Mouse (Mus musculus): Measurements from ENCODE around the gene Nmnat3. TPM values are rescaled to one million over a fixed set of nuclear protein-coding genes. Genes with fewer than 3 reads are reported as not detected.

The Nmnat3 gene
- polyA plus RNA-seq, 1 experiment from 2014 or later = 1.8 TPM

DNA sequence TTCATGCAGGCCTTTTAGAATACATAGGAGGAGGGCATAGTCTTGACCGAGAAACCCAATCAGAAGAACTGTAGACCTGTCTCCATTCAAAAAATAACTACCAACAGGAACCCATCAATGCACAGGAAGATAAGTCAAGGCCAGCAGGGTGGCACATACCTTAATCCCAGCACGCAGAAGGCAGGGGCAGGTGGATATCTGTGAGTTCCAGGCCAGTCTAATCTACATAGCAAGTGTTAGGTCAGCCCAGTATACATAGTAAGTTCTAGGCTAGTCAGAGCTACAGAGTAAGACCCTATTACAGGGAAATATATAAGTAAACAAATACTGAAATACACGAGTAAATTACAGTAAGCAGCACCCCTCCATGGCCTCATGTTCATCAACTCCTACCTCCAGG is 110.6 kb downstream of the Nmnat3 start:
- H3K4me2 ChIP-seq (ENCODE audit: low read length) = no peak overlapping the region
- no peak overlapping the region for H3K27ac ChIP-seq (ENCODE audit: low read length)
- H3K27me3 ChIP-seq (replicated peaks; ENCODE audit: control insufficient read depth, insufficient read depth, low read length) = no peaks in the 10 kb centered on the region
- H3K9ac ChIP-seq (replicated peaks; ENCODE audit: low read depth, low read length) = no peak overlapping the region
- peaks cover 4% of the 10 kb centered on the region; the same call in 1 of the 2 replicates for H3K4me1 ChIP-seq (replicated peaks; ENCODE audit: control insufficient read depth, insufficient read depth, low read length)
- ATAC-seq = no peak
- no peaks in the 10 kb centered on the region for H3K9me3 ChIP-seq (ENCODE audit: control insufficient read depth, low read length)
- WGBS = 81% methylated on average over 3 of the region's 3 CpGs
- H3K36me3 ChIP-seq (ENCODE audit: control insufficient read depth, insufficient read depth) = no peaks in the 10 kb centered on the region
- no peak overlapping the region for H3K4me3 ChIP-seq (replicated peaks; ENCODE audit: low read length)

DNA sequence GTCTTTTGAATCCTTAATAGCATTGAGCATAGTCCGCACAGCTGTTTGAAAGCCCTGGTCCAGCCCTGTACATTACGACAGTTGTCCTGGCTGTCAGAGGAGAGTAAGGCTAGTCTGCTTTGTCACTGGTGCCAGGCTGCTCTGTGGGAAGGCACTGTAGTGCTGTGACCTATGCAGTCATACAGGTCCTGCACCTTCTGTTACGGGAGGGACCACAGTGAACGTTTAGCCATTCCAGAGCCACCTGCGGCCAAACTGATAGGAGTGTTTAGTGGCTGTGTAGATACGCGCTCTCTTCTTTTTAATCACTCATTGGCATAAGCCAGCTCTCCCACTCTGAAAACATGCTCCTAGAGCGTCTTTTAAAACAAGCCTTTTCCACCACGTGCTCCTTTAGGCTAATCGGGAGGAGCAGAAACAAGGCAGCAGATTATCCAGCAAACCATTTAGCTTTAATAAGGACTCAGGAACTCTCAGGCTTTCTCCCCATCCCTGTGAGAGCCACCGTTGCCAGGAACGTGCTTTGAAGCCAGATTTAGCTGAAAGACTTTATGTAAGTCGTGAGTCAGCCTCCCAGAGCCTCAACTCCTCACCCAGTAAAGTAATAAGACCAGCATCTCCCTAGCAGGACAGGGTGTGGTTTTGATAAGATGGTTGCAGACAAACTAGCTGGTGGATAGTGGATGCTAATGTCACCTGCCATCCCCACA is 113.1 kb downstream of the Nmnat3 start:
- WGBS = 56% methylated on average over 13 of the region's 13 CpGs
- no peak for ATAC-seq
- H3K9ac ChIP-seq (replicated peaks; ENCODE audit: low read depth, low read length) = no peak overlapping the region

DNA sequence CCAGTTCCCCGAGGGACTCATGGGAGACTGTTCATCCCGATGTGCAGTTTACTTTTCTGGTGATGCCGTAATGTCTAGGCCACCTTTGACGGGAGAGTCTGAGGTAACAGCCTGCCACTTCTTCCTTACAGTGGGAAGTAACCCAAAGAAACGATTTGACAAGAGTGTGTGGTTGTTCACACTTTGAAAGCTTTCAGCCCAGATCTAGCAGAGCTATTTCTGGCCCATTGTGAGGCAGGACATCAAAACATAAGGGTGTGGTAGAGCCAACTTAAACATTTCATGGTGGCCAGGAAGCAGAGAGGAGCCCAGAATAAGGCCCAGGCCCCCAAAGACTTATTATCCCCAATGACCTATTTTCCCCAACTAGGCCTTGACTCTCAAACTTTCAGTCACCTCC is 114.4 kb downstream of the Nmnat3 start:
- no peak overlapping the region for H3K4me2 ChIP-seq (ENCODE audit: low read length)
- no peak overlapping the region for H3K9ac ChIP-seq (replicated peaks; ENCODE audit: low read depth, low read length)
- no peak overlapping the region for H3K27ac ChIP-seq (ENCODE audit: low read length)
- no peak overlapping the region for H3K4me3 ChIP-seq (replicated peaks; ENCODE audit: low read length)
- H3K27me3 ChIP-seq (replicated peaks; ENCODE audit: control insufficient read depth, insufficient read depth, low read length) = no peaks in the 10 kb centered on the region
- ATAC-seq = no peak
- no peaks in the 10 kb centered on the region for H3K36me3 ChIP-seq (ENCODE audit: control insufficient read depth, insufficient read depth)
- no peaks in the 10 kb centered on the region for H3K9me3 ChIP-seq (ENCODE audit: control insufficient read depth, low read length)
- 95% methylated on average over 5 of the region's 5 CpGs for WGBS
- peaks cover 4% of the 10 kb centered on the region; the same call in 1 of the 2 replicates for H3K4me1 ChIP-seq (replicated peaks; ENCODE audit: control insufficient read depth, insufficient read depth, low read length)

More for the DNA sequence above, 113.1 kb downstream of the Nmnat3 start:
- no peak overlapping the region for H3K4me3 ChIP-seq (replicated peaks; ENCODE audit: low read length)
- no peak overlapping the region for H3K27ac ChIP-seq (ENCODE audit: low read length)
- H3K9me3 ChIP-seq (ENCODE audit: control insufficient read depth, low read length) = no peaks in the 10 kb centered on the region
- H3K4me2 ChIP-seq (ENCODE audit: low read length) = no peak overlapping the region
- peaks cover 4% of the 10 kb centered on the region; the same call in 1 of the 2 replicates for H3K4me1 ChIP-seq (replicated peaks; ENCODE audit: control insufficient read depth, insufficient read depth, low read length)
- no peaks in the 10 kb centered on the region for H3K27me3 ChIP-seq (replicated peaks; ENCODE audit: control insufficient read depth, insufficient read depth, low read length)
- no peaks in the 10 kb centered on the region for H3K36me3 ChIP-seq (ENCODE audit: control insufficient read depth, insufficient read depth)

DNA sequence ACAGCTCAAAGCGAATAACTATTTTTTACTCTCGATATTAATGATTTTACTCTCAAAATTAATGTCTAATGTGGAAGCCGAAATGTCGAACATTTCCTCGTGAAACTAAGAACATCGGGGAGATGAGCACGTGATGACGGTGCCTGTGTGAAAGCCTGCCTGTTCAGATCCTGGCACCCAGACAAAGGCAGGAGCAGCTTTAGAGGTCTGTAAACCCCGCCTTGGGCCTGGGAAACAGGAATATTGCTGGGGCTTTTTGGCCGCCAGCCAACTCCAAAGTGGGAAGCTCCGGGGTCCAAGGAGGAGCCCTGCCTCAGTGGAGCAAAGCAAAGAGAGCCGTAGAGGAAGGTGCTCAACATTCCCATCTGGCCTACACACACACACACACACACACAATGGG is 120.5 kb downstream of the Nmnat3 start:
- H3K9me3 ChIP-seq (ENCODE audit: control insufficient read depth, low read length) = no peaks in the 10 kb centered on the region
- 43% methylated on average over 12 of the region's 12 CpGs for WGBS

DNA sequence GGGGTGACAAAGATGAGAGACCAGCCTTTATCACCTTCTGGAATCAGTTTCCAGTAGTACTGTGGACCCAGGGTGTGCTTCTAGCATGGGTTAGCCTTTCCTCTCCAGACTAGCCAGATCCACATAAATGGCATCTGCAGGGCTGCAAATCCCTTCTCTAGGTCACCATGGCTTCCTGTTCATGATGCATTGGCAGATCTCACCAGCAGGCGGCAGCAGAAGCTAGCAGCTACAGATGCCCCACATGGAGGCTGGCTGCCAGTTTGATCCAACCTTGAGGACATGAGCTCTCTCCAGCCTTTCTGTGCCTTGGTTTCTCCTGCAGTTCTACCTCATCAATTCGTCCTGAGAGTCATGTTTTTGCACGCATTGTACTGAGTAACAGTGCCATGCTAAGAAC is 121.9 kb downstream of the Nmnat3 start:
- H3K9me3 ChIP-seq (ENCODE audit: control insufficient read depth, low read length) = no peaks in the 10 kb centered on the region
- no peak overlapping the region for H3K4me2 ChIP-seq (ENCODE audit: low read length)
- H3K27ac ChIP-seq (ENCODE audit: low read length) = no peak overlapping the region
- no peak overlapping the region for H3K4me3 ChIP-seq (replicated peaks; ENCODE audit: low read length)
- H3K36me3 ChIP-seq (ENCODE audit: control insufficient read depth, insufficient read depth) = no peaks in the 10 kb centered on the region
- ATAC-seq = no peak
- H3K9ac ChIP-seq (replicated peaks; ENCODE audit: low read depth, low read length) = no peak overlapping the region
- 21% methylated on average over 3 of the region's 3 CpGs for WGBS
- peaks cover 6% of the 10 kb centered on the region for H3K4me1 ChIP-seq (replicated peaks; ENCODE audit: control insufficient read depth, insufficient read depth, low read length)
- H3K27me3 ChIP-seq (replicated peaks; ENCODE audit: control insufficient read depth, insufficient read depth, low read length) = no peaks in the 10 kb centered on the region

More for the DNA sequence above, 120.5 kb downstream of the Nmnat3 start:
- peaks cover 6% of the 10 kb centered on the region for H3K4me1 ChIP-seq (replicated peaks; ENCODE audit: control insufficient read depth, insufficient read depth, low read length)
- no peak overlapping the region for H3K9ac ChIP-seq (replicated peaks; ENCODE audit: low read depth, low read length)
- H3K36me3 ChIP-seq (ENCODE audit: control insufficient read depth, insufficient read depth) = no peaks in the 10 kb centered on the region
- H3K27me3 ChIP-seq (replicated peaks; ENCODE audit: control insufficient read depth, insufficient read depth, low read length) = no peaks in the 10 kb centered on the region
- no peak overlapping the region for H3K4me3 ChIP-seq (replicated peaks; ENCODE audit: low read length)
- no peak overlapping the region for H3K27ac ChIP-seq (ENCODE audit: low read length)
- peak; percentile 40; the same call in 1 of the 2 replicates for ATAC-seq
- no peak overlapping the region for H3K4me2 ChIP-seq (ENCODE audit: low read length)

DNA sequence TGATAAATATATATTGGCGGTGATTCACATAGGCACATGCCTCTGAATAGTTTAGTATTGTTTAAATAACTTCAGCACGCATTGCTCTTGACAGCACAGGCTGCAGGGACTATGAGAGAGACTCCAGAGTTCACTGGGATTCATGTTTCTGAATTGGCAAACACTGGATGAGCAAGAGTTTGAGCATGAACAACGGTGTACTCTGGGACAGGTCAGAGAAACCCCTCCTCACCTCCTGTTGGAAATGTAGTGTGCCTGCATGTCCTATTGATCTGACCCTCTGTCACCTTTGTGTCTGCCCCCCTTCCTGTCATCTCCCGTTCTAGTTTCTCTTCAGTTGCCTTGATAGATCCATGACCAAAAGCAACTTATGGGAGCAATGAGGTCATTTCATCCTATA is 128.2 kb downstream of the Nmnat3 start:
- H3K36me3 ChIP-seq (ENCODE audit: control insufficient read depth, insufficient read depth) = no peaks in the 10 kb centered on the region
- H3K9ac ChIP-seq (replicated peaks; ENCODE audit: low read depth, low read length) = no peak overlapping the region
- H3K4me3 ChIP-seq (replicated peaks; ENCODE audit: low read length) = no peak overlapping the region
- H3K27me3 ChIP-seq (replicated peaks; ENCODE audit: control insufficient read depth, insufficient read depth, low read length) = no peaks in the 10 kb centered on the region
- no peak for ATAC-seq
- H3K27ac ChIP-seq (ENCODE audit: low read length) = no peak overlapping the region
- no peaks in the 10 kb centered on the region for H3K4me1 ChIP-seq (replicated peaks; ENCODE audit: control insufficient read depth, insufficient read depth, low read length)
- WGBS = 88% methylated on average over 4 of the region's 4 CpGs
- no peak overlapping the region for H3K4me2 ChIP-seq (ENCODE audit: low read length)
- no peaks in the 10 kb centered on the region; the same call in 1 of the 2 replicates for H3K9me3 ChIP-seq (ENCODE audit: control insufficient read depth, low read length)

DNA sequence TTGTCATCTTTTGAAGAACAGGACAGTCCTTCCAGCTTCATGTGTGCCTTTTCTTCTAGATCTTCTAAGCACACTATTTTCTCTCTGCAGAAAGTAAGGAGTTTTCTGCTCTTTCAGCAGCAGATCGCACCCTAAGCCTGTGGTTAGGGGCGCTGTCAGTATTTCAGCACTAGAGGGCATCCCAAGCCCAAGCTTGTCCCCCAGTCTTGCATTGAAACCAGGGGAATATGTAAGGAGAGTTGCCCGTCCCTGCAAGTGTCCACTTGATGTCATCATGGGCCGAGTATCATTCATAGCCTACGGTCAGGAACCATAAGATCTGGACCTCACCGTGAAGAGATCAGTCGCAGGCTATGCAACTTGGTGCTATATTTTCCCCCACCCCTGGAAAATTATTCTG is 130.7 kb downstream of the Nmnat3 start:
- H3K4me1 ChIP-seq (replicated peaks; ENCODE audit: control insufficient read depth, insufficient read depth, low read length) = no peaks in the 10 kb centered on the region
- H3K36me3 ChIP-seq (ENCODE audit: control insufficient read depth, insufficient read depth) = no peaks in the 10 kb centered on the region
- H3K9ac ChIP-seq (replicated peaks; ENCODE audit: low read depth, low read length) = no peak overlapping the region
- no peaks in the 10 kb centered on the region for H3K27me3 ChIP-seq (replicated peaks; ENCODE audit: control insufficient read depth, insufficient read depth, low read length)
- H3K27ac ChIP-seq (ENCODE audit: low read length) = no peak overlapping the region
- no peak overlapping the region for H3K4me3 ChIP-seq (replicated peaks; ENCODE audit: low read length)
- no peak for ATAC-seq
- WGBS = 50% methylated on average over 7 of the region's 7 CpGs
- H3K4me2 ChIP-seq (ENCODE audit: low read length) = no peak overlapping the region
- H3K9me3 ChIP-seq (ENCODE audit: control insufficient read depth, low read length) = no peaks in the 10 kb centered on the region; the same call in 1 of the 2 replicates

DNA sequence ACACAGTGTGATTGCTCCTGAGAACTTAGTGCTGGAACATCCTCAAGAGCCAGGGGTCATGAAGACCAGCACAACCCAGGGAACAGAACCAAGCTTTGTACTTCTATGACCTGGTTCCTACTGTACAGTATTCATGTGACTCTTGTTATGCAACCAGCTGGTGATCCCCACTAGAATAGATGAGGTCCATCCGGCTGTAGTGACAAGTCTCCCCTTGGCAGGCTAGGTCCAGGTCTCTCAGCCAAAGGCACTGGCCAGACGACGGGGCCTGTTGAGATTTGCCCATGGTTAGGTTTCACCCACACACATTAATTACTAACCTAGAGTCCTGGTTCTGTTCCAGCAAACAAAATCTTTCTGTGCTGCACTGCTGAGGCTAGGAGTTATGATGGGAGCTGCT is 131.1 kb downstream of the Nmnat3 start:
- H3K4me3 ChIP-seq (replicated peaks; ENCODE audit: low read length) = no peak overlapping the region
- ATAC-seq = no peak
- no peak overlapping the region for H3K27ac ChIP-seq (ENCODE audit: low read length)
- no peak overlapping the region for H3K9ac ChIP-seq (replicated peaks; ENCODE audit: low read depth, low read length)
- H3K4me2 ChIP-seq (ENCODE audit: low read length) = no peak overlapping the region
- H3K36me3 ChIP-seq (ENCODE audit: control insufficient read depth, insufficient read depth) = no peaks in the 10 kb centered on the region
- WGBS = 79% methylated on average over 3 of the region's 3 CpGs
- H3K4me1 ChIP-seq (replicated peaks; ENCODE audit: control insufficient read depth, insufficient read depth, low read length) = no peaks in the 10 kb centered on the region
- no peaks in the 10 kb centered on the region for H3K27me3 ChIP-seq (replicated peaks; ENCODE audit: control insufficient read depth, insufficient read depth, low read length)
- H3K9me3 ChIP-seq (ENCODE audit: control insufficient read depth, low read length) = no peaks in the 10 kb centered on the region; the same call in 1 of the 2 replicates

DNA sequence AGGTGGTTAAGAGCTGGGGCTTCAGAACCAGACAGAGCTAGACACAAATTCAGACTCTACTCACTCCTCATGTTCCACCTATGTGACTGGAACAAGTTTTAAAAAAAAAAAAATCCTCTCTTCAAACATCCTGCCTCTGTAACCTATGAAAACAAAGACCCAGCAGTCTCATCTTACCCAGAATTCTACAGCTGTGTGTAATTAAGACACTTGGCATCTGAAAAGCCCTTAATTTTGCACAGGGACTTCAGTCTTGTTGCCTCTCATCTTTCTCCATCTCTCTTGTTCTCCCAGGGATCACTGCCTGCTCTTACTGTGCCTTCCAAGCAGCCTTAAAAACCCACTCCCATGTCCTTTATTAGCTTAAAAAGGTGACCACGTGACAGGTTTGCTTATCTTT is 133.4 kb downstream of the Nmnat3 start:
- peaks cover 17% of the 10 kb centered on the region for H3K4me1 ChIP-seq (replicated peaks; ENCODE audit: control insufficient read depth, insufficient read depth, low read length)
- no peak overlapping the region for H3K4me3 ChIP-seq (replicated peaks; ENCODE audit: low read length)
- 84% methylated on average over 1 of the region's 1 CpGs for WGBS
- no peak for ATAC-seq
- H3K36me3 ChIP-seq (ENCODE audit: control insufficient read depth, insufficient read depth) = no peaks in the 10 kb centered on the region
- no peak overlapping the region for H3K4me2 ChIP-seq (ENCODE audit: low read length)
- H3K27ac ChIP-seq (ENCODE audit: low read length) = no peak overlapping the region
- no peak overlapping the region for H3K9ac ChIP-seq (replicated peaks; ENCODE audit: low read depth, low read length)
- peaks cover 4% of the 10 kb centered on the region; the same call in 1 of the 2 replicates for H3K27me3 ChIP-seq (replicated peaks; ENCODE audit: control insufficient read depth, insufficient read depth, low read length)
- no peaks in the 10 kb centered on the region; the same call in 1 of the 2 replicates for H3K9me3 ChIP-seq (ENCODE audit: control insufficient read depth, low read length)

All from forebrain, embryonic 16.5 days (tissue).